Mouse (Mus musculus) forebrain, embryonic 12.5 days (tissue): ENCODE results near the gene Cdc26. TPM values are rescaled to one million over a fixed set of nuclear protein-coding genes. Genes with fewer than 3 reads are reported as not detected.

Source experiments
- ATAC-seq: fragments of 200-750 bp; cut with Nextera tagmentation; 2 replicates; pipeline ENCODE4 v1.8.0; 2017; ENCODE audit warnings: moderate TSS enrichment; ENCODE audit not compliant: low FRiP score
- H3K27ac ChIP-seq: fragments of 300-500 bp; sonication (generic); 2 replicates; pipeline ENCODE4 v1.5.1; 2016; ENCODE audit warnings: mild to moderate bottlenecking
- H3K27me3 ChIP-seq: fragments of 300-500 bp; sonication (generic); 2 replicates; pipeline ENCODE4 v1.6.1; 2016; ENCODE audit warnings: mild to moderate bottlenecking
- H3K36me3 ChIP-seq: fragments of 300-500 bp; sonication (generic); replicated peaks from 2 replicates; pipeline ENCODE4 v1.6.1; 2016; ENCODE audit warnings: mild to moderate bottlenecking
- H3K4me1 ChIP-seq: fragments of 300-500 bp; sonication (generic); 2 replicates; pipeline ENCODE4 v1.6.1; 2016
- H3K4me2 ChIP-seq: fragments of 300-500 bp; sonication (generic); 2 replicates; pipeline ENCODE4 v1.6.1; 2016; ENCODE audit warnings: mild to moderate bottlenecking, moderate library complexity
- H3K4me3 ChIP-seq: fragments of 300-500 bp; sonication (generic); replicated peaks from 2 replicates; pipeline ENCODE4 v1.5.1; 2016; ENCODE audit warnings: mild to moderate bottlenecking
- H3K9ac ChIP-seq: fragments of 300-500 bp; sonication (generic); 2 replicates; pipeline ENCODE4 v1.6.1; 2016; ENCODE audit warnings: mild to moderate bottlenecking
- H3K9me3 ChIP-seq: fragments of 300-500 bp; sonication (generic); 2 replicates; pipeline ENCODE4 v1.6.1; 2016
- WGBS: fragments of 180-500 bp; shearing (Covaris S2); methylation state at CpG from one replicate; pipeline ENCODE4 v1.1.7; 2016; 5-methylcytosine and 5-hydroxymethylcytosine counted together
- polyA plus RNA-seq: library from polyadenylated mRNA; unstranded; fragments of >200 nt; fragmentation: Nextera tagmentation; extraction: Ambion mirVana; gene quantifications from 2 replicates; pipeline ENCODE4 v1.2.1, GENCODE M21; 2016

Gene Cdc26
- polyA plus RNA-seq, 1 experiment from 2014 or later, result 173 TPM

DNA sequence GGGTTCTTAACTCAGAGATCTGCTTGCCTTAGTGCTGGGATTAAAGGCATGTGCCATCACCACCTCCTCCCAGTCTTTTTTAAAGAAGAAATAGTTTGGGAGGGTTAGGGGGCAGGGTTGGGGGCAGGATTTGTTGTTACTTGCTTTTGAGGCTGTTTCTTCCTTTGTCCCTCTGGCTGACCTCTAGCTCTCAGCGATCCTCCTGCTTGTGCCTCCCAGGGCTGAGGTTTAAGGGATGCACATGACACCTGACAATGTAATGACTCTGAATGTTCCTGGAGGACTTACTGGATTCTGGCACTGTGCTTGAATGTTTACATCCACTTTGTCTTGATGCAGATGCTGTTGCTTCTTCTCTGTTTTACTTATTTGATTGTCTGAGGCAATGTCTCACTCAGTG is 36.0 kb downstream of the Cdc26 start:
- no peaks in the 10 kb centered on the region; the same call in 1 of the 2 replicates for H3K4me1 ChIP-seq

DNA sequence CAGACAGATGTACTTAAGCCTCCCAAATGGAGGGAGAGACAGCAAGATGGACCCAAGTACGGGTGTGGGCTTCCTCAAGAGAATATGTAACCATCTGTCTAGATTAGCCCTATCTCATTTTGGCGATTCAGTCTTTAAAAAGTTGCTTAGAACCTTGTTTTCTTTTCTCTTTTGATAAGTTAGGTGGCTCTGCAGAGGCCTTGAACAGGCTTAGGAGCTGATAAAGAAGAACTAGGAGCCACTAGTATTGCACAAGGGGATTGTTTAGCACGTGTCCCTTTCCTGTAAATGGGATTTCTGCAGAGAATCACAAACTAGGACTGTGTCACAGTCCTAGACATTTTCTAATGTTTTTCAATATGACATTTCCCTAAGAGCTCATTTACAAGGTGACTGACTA is 39.4 kb downstream of the Cdc26 start:
- Histone ChIP-seq H3K4me3 (no peak overlapping the region), H3K27ac (no peak overlapping the region), H3K36me3 (0 out of 2 replicates have a peak, but pooled peaks cover 4% of the 10 kb centered on the region), H3K27me3 (no peaks in the 10 kb centered on the region), H3K9me3 (no peaks in the 10 kb centered on the region), H3K4me1 (no peaks in the 10 kb centered on the region; the same call in 1 of the 2 replicates), H3K9ac (no peak overlapping the region), H3K4me2 (no peak overlapping the region)
- 86% methylated on average over 3 of the region's 3 CpGs for WGBS
- ATAC-seq, result no peak

More for the DNA sequence above, 36.0 kb downstream of the Cdc26 start:
- WGBS, result 5% methylated on average over 1 of the region's 1 CpGs
- no peak overlapping the region for H3K4me2 ChIP-seq
- H3K27me3 ChIP-seq, result no peaks in the 10 kb centered on the region
- H3K36me3 ChIP-seq, result 0 out of 2 replicates have a peak, but pooled peaks cover 4% of the 10 kb centered on the region
- ATAC-seq, result no peak
- no peak overlapping the region for H3K9ac ChIP-seq
- no peak overlapping the region for H3K4me3 ChIP-seq
- no peaks in the 10 kb centered on the region for H3K9me3 ChIP-seq
- H3K27ac ChIP-seq, result no peak overlapping the region

DNA sequence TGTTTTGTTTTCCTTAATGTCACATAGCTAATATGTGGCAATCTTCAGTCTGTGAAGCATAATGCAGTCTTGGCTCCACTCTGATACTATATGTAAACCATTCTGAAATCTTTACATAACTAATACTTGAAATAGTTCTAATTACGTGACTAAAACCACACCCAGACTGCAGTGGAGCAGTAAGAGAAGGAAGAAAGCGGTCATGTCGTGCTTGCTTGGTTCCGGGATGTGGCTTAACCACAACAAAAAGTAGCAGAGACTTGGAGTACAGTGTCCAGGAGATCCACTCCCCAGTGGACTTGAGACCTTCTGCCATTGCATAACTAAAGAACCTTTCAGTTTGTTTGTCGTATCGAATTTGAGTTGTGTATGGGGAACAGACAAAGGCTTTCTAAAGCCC is 40.9 kb downstream of the Cdc26 start:
- H3K27me3 ChIP-seq, result no peaks in the 10 kb centered on the region
- 0 out of 2 replicates have a peak, but pooled peaks cover 4% of the 10 kb centered on the region for H3K36me3 ChIP-seq
- H3K9me3 ChIP-seq, result no peaks in the 10 kb centered on the region
- no peaks in the 10 kb centered on the region; the same call in 1 of the 2 replicates for H3K4me1 ChIP-seq
- H3K9ac ChIP-seq, result no peak overlapping the region
- no peak overlapping the region for H3K4me2 ChIP-seq
- no peak overlapping the region for H3K4me3 ChIP-seq
- no peak overlapping the region for H3K27ac ChIP-seq
- 92% methylated on average over 6 of the region's 6 CpGs for WGBS
- ATAC-seq, result no peak

DNA sequence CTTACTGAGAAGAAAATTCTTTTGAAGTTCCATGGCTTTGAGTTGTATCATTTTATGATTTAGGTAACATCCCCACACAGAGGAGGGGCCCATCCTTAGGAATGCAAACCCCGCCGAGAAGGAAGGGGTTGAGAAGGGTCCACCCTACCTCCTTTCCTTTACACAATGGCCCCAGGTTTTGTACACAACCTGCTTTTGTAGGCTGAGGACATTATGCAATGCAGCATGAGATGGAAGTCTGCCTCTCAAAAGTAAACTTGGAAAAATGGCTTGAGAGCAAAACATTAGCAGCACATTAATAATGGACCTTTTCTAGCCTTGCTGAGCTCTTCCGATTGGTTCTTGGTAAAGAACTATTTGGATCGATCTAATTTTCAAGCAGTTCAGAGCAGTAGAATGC is 42.2 kb downstream of the Cdc26 start:
- Histone ChIP-seq H3K36me3 (0 out of 2 replicates have a peak, but pooled peaks cover 4% of the 10 kb centered on the region), H3K4me3 (no peak overlapping the region), H3K4me2 (no peak overlapping the region), H3K9me3 (no peaks in the 10 kb centered on the region), H3K27ac (no peak overlapping the region), H3K4me1 (peaks cover 11% of the 10 kb centered on the region), H3K9ac (no peak overlapping the region), H3K27me3 (no peaks in the 10 kb centered on the region)
- 88% methylated on average over 4 of the region's 4 CpGs for WGBS
- no peak for ATAC-seq

DNA sequence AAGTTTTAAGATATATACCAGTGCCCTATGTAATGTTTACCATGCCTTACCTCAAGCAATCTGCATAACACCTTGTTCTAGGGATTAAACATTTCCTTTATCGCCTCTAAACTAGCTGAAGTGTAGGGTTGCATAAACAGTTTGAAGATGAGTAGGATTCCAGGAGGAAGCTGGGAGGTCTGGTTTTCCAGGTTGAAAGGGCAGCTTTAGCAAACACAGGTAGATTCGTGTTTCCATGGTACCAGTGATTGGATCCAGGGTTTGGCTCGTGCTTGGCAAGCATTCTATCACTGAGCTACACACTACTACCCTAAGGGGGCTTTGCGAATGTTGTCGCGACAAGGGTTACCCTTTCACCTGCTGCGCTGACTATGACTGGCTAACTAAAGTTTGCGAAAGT is 44.1 kb downstream of the Cdc26 start:
- Histone ChIP-seq H3K36me3 (no peaks in the 10 kb centered on the region), H3K4me3 (no peak overlapping the region), H3K27me3 (no peaks in the 10 kb centered on the region), H3K9ac (no peak overlapping the region), H3K9me3 (no peaks in the 10 kb centered on the region), H3K4me2 (no peak overlapping the region), H3K4me1 (peaks cover 18% of the 10 kb centered on the region), H3K27ac (no peak overlapping the region)
- 93% methylated on average over 8 of the region's 8 CpGs for WGBS
- no peak for ATAC-seq

DNA sequence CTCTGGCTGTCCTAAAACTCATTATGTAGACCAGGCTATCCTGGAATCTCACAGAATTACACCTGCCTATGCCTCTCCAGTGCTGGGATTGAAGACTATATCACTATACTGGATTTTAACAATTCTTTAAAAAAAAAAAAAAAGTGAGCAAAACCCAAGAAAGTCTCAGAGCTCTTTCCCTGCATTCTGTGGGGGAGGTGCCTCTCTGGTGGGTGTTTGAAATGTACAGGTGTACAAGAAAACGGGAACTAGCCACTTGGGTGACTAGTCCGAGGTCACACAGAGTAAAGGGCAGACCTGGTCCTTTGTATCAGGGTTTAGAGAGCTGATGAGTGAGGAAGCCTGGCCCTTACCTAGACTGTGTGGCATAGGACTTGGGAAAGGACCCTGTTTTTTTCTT is 46.0 kb downstream of the Cdc26 start:
- H3K9ac ChIP-seq, result no peak overlapping the region
- ATAC-seq, result no peak
- H3K36me3 ChIP-seq, result no peaks in the 10 kb centered on the region
- no peak overlapping the region for H3K4me2 ChIP-seq
- 88% methylated on average over 2 of the region's 2 CpGs for WGBS
- peaks cover 25% of the 10 kb centered on the region for H3K4me1 ChIP-seq
- no peak overlapping the region for H3K4me3 ChIP-seq
- H3K9me3 ChIP-seq, result no peaks in the 10 kb centered on the region
- H3K27me3 ChIP-seq, result no peaks in the 10 kb centered on the region
- H3K27ac ChIP-seq, result no peak overlapping the region

DNA sequence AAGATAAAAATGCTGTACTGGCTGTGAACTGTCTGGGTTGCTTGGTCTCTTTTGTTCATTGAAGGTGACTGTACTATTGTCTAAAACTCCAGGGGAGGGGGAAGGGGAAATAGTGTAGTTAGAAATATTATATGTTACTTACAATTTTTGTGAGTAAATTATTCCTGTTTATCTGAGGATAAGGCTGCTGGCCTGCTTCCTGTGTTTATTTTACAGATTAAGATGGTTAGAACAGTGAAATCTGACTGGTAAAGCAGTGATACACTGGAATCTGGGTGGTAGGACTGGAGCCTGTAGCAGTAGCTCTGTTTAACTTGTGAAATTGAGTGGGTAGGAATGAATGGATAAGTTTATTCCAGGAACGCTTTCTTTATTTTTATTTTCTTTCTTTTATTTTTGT is 46.4 kb downstream of the Cdc26 start:
- H3K4me1 ChIP-seq, result peaks cover 25% of the 10 kb centered on the region
- H3K27me3 ChIP-seq, result no peaks in the 10 kb centered on the region
- H3K4me3 ChIP-seq, result peak overlapping the region; percentile 71; the same call in 1 of the 2 replicates
- ATAC-seq, result no peak
- H3K36me3 ChIP-seq, result no peaks in the 10 kb centered on the region
- H3K9me3 ChIP-seq, result no peaks in the 10 kb centered on the region
- no peak overlapping the region for H3K27ac ChIP-seq
- WGBS, result 90% methylated on average over 1 of the region's 1 CpGs
- peak overlapping the region; percentile 76 for H3K4me2 ChIP-seq
- H3K9ac ChIP-seq, result no peak overlapping the region

DNA sequence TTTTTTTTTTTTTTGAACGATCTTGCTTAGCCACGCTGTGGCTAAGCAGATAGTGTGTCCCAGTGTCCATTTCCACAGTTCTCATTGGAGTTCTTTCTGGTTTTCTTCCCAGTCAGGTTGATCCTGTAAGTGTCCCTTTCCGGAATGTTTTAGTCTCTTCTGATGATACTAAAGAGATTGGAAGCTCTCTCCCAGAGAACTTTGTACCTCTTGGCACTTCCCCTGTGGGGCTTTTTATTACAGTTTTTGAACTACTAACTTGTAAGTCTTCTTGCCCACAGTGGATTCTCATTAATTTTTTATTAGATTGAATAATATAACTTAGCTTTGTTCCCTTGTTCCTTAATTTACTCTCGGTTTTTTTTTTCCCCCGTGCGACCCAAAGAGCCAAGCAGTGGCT is 46.9 kb downstream of the Cdc26 start:
- peak overlapping the region; percentile 71 for H3K4me3 ChIP-seq
- no peaks in the 10 kb centered on the region for H3K9me3 ChIP-seq
- no peaks in the 10 kb centered on the region for H3K36me3 ChIP-seq
- H3K9ac ChIP-seq, result peak overlapping the region; percentile 72
- peak overlapping the region; percentile 76 for H3K4me2 ChIP-seq
- no peak for ATAC-seq
- H3K27ac ChIP-seq, result no peak overlapping the region
- H3K27me3 ChIP-seq, result no peaks in the 10 kb centered on the region
- peaks cover 25% of the 10 kb centered on the region for H3K4me1 ChIP-seq
- WGBS, result 50% methylated on average over 6 of the region's 6 CpGs

DNA sequence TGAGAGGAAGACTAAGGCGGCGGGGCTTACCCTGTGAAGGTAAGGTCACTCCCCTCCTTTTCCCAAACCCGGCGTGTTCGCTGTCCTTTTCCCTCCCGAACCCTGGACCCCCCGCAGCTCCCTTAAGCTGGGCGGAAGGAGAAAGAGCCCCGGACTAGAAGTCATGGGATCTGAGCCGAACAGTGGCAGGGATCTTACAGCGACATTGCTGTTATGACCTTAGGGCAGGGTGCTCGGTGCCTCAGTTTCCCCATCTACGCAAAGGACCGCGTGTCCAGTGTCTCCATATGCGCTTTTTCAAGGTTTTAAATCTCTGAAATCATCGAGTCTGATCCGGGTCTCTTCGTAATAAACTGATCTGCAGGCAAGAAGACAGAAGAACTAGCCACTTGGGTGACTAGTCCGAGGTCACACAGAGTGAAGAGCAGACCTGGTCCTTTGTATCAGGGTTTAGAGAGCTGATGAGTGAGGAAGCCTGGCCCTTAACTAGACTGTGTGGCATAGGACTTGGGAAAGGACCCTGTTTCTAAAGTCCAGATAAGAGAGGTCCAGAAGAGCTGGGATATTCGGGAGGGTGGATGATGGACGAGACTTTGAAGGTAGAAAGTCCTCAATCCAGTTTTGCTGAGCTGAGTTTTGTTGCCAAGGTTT is 47.5 kb downstream of the Cdc26 start:
- Histone ChIP-seq H3K4me2 (peak overlapping the region; percentile 76), H3K9me3 (no peaks in the 10 kb centered on the region), H3K36me3 (no peaks in the 10 kb centered on the region), H3K4me1 (peaks cover 25% of the 10 kb centered on the region), H3K27me3 (no peaks in the 10 kb centered on the region), H3K27ac (peak overlapping the region; percentile 54; the same call in 1 of the 2 replicates), H3K4me3 (peak overlapping the region; percentile 71), H3K9ac (peak overlapping the region; percentile 72)
- ATAC-seq, result peak; percentile 11; the same call in 1 of the 2 replicates
- under 1% methylated on average over 21 of the region's 22 CpGs for WGBS

DNA sequence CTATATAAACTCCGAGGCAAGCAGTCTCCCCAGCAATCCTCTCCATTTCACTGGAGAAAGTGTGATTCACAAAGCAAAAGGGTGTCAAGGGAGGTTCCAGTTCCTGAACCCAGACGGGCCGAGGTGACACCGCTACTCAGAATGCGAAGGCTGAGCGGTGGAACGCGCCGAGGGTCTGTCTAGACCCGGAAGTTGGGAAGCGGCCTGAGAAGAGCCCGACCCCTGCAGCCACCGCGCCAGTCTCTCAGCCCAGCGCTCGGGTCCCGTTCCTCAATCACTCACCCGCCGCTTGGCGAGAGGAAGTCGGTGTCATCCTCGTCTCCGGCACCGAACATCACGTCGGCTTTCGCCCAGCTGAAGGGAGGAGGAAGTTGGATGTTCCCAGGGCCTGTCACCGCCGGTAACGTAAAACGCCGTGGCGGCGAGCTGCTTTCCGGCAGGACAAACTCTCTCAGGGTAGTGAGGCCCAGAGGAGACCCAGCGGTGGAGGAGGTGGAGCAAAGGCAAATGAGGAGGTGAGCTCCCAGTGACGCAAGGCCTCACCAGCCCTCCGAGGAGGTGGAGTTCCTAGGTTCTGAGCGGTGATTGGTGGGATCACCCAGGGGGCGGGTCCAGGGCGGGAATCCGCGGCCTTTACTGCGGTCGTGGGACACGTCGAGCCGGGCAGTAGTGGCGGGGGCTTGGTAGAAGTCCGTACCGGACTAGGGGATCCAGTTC is 48.2 kb downstream of the Cdc26 start, which contains the start of the genes Fkbp15 and Slc31a1:
TSS of gene Fkbp15 (minus strand) at position 461 of the 717 bp plus-strand sequence.
TSS of gene Slc31a1 (plus strand) at position 640 of the 717 bp plus-strand sequence.
- Histone ChIP-seq H3K4me2 (peak within 1 kb of the TSS; percentile 76), H3K27ac (peak within 1 kb of the TSS; percentile 79), H3K27me3 (no peaks in the 10 kb centered on the region), H3K4me1 (peaks cover 25% of the 10 kb centered on the region), H3K36me3 (no peaks in the 10 kb centered on the region), H3K9me3 (no peaks in the 10 kb centered on the region), H3K9ac (peak within 1 kb of the TSS; percentile 72), H3K4me3 (peak within 1 kb of the TSS; percentile 71)
- ATAC-seq, result peak; percentile 100
- under 1% methylated on average over 51 of the region's 51 CpGs for WGBS

DNA sequence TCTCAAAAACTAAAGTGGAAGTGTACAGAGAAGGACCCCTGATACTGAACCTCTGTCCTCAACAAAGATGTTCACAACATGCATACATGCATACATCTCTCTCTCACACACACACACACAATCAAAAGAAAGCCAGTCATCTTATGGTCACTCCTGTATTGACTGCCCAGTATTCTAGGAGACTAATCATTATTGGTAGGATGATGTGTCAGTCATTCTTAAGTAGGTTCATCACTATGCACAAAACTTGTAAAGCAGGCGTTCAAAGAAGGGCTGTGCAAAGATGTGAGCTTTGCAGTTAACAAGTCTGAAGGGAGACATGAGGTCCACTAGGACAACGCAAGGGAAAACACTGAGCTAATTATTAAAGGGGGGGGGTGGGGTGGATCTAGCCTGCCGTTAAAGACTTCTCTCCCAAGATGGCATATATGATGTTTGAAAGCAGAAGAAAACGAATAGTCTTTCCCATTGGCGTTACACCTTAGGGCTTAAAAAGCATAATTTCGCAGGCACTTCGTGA is 49.1 kb downstream of the Cdc26 start:
- Histone ChIP-seq H3K27ac (no peak overlapping the region), H3K9ac (peak overlapping the region; percentile 72), H3K4me1 (peaks cover 25% of the 10 kb centered on the region), H3K27me3 (no peaks in the 10 kb centered on the region), H3K4me2 (peak overlapping the region; percentile 66), H3K36me3 (no peaks in the 10 kb centered on the region), H3K9me3 (no peaks in the 10 kb centered on the region), H3K4me3 (peak overlapping the region; percentile 71)
- 53% methylated on average over 7 of the region's 7 CpGs for WGBS
- ATAC-seq, result no peak

DNA sequence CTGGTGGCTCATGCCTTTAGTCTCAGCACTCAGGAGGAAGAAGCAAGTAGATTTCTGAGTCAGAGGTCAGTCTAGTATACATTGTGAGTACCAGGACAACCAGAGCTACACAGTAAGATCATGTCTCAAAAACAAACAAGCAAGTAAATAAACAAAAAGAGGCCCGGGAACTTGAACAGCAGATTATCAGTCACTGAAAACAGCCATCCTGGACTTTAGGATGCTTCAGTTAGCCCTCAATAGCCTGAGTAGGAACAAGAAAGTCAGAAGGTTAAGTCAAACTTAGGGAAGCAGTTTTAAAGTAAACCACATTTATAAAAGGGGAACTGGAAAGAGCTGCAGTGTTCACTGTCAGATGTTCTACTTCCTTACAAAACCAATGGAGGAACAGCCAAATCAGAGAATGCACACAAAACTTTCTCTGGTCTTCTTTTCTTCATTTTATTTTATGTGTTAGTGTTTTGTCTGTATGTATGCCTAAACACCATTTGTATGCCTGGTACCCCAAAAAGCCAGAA is 50.8 kb downstream of the Cdc26 start:
- H3K9ac ChIP-seq, result no peak overlapping the region
- 83% methylated on average over 1 of the region's 1 CpGs for WGBS

More for the DNA sequence above, 50.8 kb downstream of the Cdc26 start:
- Histone ChIP-seq H3K36me3 (no peaks in the 10 kb centered on the region), H3K4me3 (no peak overlapping the region), H3K4me2 (no peak overlapping the region), H3K27me3 (no peaks in the 10 kb centered on the region), H3K4me1 (peaks cover 25% of the 10 kb centered on the region), H3K27ac (no peak overlapping the region), H3K9me3 (no peaks in the 10 kb centered on the region)
- ATAC-seq, result no peak
